Mouse (Mus musculus): ENCODE measurements at regions not wholly inside any gene's neighbourhood (a gene's known extent, or its start where the extent isn't known, plus 50 kb on each side); places are given as distances from the start of the nearest gene placed in this dataset.

DNA sequence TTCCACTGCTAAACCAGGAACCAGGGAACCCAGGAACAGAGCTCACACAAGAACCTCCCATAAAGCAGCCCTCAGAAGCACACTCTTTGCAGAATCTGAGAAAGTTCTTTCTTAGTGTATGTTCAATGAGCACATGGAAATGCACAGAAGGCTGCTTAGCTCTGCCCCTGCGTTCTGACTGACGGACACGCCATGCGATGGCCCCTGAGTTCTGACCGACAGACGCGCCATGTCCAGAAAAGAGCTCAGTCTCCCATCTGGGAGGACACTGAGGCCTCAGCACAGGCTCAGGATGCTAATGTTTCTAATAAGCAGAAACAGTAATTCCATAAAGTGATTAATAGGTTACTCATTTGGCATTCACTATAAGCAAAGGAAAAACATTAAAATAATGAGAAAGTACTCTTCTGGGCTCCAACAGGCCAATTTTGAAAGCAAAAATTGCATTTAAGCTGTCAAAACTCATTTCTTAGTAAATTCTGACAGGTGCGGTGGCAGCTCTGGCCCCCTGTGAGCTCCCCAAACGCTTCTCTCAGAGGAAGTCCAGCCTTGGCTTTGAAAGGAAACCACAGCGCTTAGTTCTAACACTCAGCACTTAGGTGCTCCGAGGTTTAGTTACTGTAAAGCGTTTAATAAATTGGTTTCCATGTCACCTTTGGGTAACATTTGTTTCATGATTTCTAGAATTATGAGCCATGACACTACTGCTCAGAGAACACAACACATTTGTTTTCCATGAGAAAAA is 309.9 kb upstream of the Smim15 start:
- TF ChIP-seq POLR2A (IDR thresholded peaks at IDR 0.05; ENCODE audit: extremely low read depth, insufficient read depth, low read length): no peak
- TF ChIP-seq CTCF (IDR thresholded peaks at IDR 0.05; ENCODE audit: extremely low read depth, insufficient read depth, low read length): no peak

Measured in cortical plate, adult 2 months (tissue).